Mouse (Mus musculus) brain, embryonic 14.5 days (tissue): ENCODE measurements at regions not wholly inside any gene's neighbourhood (a gene's known extent, or its start where the extent isn't known, plus 50 kb on each side); places are given as distances from the start of the nearest gene placed in this dataset.

Source experiments
- CTCF ChIP-seq: fragments of 200-500 bp; IDR thresholded peaks from 2 replicates; pipeline ENCODE4 v1.5.1; 2012; ENCODE audit warnings: inconsistent platforms, mild to moderate bottlenecking, moderate library complexity, borderline replicate concordance; ENCODE audit not compliant: insufficient read depth, insufficient read length; ENCODE audit errors: extremely low read depth
- POLR2A ChIP-seq: fragments of 200-500 bp; IDR thresholded peaks from 2 replicates; pipeline ENCODE4 v1.6.1; 2012; ENCODE audit warnings: mild to moderate bottlenecking, inconsistent platforms, borderline replicate concordance; ENCODE audit not compliant: poor library complexity, insufficient read depth, insufficient read length, severe bottlenecking; ENCODE audit errors: extremely low read depth

GRCm38 (mm10) chr13:16343280-16343945, 331.8 kb downstream of the Inhba start:
- TF ChIP-seq CTCF (no peak), POLR2A (no peak)
